Mouse (Mus musculus) kidney, adult 2 months (tissue): ENCODE results near the gene Rasl10a.

Experiments used
- CTCF ChIP-seq: fragments of 200-500 bp; conservative IDR thresholded peaks from 2 replicates; pipeline ENCODE4 v1.5.1; 2011; ENCODE audit warnings: low read depth, mild to moderate bottlenecking, control low read depth, low read length, moderate library complexity, mixed read lengths; ENCODE audit not compliant: insufficient read depth, insufficient read length
- POLR2A ChIP-seq: fragments of 200-500 bp; IDR thresholded peaks from one replicate; pipeline ENCODE4 v1.6.1; 2011; ENCODE audit warnings: low read depth, low read length, control low read depth

- no peak for TF ChIP-seq POLR2A
- TF ChIP-seq CTCF: no peak
These were observed 9.1 kb downstream of the Rasl10a start for GRCm38 (mm10) chr11:5067063-5067462.
